Mouse (Mus musculus) urinary bladder, postnatal 36 days (tissue): ENCODE measurements around the gene Axin1.

Experiments
- DNase-seq, 2 experiments: peaks; one replicate each; pipeline ENCODE4 v3.0.0; 2022; ENCODE audit warnings: low spot score in 2 of 2, mixed read lengths in 1 of 2

The Axin1 gene

DNA sequence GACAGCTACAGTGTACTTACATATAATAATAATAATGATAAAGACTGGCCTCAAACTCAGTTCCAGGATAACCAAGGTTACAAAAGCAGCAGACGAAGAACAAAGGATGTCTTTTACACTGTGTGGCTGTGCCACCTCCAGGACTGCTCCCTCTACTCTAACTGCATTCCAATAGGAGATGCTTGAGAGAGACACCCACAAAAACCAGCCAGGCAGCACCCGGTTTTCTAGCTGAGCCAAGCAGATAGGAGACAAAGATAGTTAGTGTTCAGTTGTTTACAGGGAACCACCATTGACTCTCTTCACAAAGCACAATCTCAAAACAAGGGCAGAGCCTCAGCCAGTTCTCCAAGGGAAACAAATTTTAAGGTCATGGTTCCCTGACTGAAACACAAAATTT is 101.1 kb downstream of the Axin1 start:
- DNase-seq = no peak

DNA sequence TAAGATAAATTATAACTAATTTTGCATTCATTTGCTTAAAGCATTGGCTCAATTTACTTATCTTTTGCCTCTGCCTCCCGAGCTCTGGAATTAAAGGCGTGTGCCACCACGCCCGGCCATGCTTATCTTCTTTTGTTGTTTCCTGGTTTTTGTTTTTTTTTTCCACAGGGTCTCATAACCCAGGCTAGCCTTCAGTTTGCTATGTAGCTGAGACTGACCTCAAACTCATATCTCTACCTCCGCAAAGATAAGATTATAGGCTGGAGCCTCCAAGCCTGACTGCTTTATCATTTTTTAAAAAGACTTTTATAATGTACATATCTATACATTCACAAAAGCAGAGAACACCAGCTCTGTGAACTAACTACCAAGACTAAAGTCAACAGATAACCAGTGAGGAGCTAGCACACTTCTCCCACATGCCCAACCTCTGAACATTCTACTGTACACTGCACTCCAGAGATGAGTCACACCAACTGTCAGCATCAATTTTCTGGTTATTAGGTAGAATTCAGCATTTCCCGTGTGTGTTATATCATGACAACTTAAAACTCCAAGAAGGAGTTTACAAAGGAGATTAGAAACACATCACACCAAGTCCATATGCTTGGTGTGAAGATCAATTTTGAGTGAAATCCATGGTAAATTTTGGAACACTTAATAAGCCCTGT is 101.8 kb downstream of the Axin1 start:
- no peak for DNase-seq

DNA sequence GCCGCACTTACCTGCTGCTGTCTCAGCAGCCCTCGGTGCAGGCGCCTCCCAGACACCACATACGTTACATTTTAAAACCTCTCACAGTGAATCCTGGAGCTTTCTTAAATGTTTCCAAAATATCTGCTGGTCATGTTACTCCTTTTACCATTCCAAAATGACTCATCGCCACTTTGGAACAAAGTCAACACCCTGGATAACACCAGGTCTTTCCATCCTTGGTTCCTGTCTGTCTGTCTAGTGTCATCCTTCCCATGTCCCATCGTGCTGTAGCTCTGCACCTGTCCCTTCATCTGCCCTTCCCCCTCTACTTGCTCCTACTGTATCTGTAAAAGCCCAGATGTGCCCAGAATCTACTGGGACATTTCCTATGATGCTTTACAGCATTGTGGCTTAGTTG is 102.5 kb downstream of the Axin1 start:
- no peak for DNase-seq

DNA sequence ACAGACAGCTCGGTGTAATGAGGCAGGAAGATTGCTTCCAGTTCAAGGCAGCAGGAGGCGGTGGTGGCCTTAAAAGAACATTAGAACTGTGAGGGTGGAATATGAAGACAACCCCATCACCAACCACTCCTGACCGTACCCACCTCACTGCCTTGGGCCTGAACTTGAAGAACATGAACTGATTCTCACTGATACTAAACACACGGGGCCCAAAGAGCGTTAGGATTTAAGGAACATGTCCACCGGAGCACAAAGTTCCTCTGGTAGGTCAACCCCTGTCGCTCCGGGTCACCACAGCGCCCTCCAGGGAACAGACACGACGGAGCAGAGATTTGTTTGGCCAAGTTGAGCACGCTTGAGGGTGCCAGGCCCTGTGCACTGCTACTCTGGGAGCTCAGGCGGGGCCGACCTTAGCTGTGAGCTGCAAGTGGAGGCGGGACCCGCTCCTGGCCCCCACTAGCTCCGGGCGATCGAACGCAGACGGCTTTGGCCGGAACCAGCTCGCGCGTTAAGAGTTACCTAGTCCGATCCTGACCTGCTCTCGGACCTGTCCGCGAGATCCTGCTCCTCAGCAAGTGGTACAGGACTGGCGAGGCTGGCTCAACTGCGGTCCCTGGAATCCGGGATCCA is 105.1 kb downstream of the Axin1 start:
- peak; percentile 52 to 81 for DNase-seq

DNA sequence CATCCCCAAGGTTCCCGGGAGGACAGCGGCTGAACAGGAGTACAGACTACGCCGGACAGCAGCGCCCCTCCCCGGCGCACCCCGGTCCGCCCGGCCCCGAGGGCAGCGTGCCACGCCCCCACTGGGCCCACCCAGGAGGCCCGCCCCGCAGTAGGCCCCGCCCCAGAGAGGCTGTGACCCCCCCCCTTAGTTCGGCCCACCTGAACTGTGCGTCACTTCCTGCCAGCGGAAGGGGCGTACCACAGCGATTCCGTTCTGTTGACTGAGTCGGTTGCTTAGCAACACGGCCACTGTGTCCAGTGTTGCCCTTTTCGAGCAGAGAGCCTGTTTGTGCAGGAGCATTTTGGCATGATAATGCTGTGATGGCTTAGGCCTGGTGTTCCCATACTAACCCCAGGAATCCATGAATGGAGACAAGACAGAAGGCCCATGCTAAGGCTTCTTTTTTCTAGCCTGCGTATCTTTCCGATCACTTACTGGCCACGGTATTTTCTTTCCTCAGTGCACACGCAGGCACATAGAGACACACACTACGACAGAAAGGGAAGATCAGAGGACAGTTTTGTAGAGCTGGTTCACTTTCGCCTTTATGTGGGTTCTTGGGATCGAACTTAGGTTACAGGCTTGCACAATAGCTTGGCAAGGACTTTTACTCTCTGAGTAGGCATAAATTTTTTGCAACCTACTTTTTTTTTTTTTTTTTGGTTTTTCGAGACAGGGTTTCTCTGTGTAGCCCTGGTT is 105.8 kb downstream of the Axin1 start, which contains the start of gene Fam234a:
Gene Fam234a, minus strand, starts transcription at position 142 of the 741 bp plus-strand sequence.
- DNase-seq = peak; percentile 89 to 94
